Mouse (Mus musculus): ENCODE measurements around the gene Canx. TPM values are rescaled to one million over a fixed set of nuclear protein-coding genes. Genes with fewer than 3 reads are reported as not detected.

Canx gene
- 139 TPM for polyA plus RNA-seq (2012; fragmentation: generic; extraction: Trizol)

- H3K4me2 ChIP-seq (ENCODE audit: low read depth): peak within 1 kb of the TSS; percentile 95
- no peaks in the 10 kb centered on the region for H3K27me3 ChIP-seq (ENCODE audit: control insufficient read depth, insufficient read depth, insufficient read length)
- H3K79me2 ChIP-seq (ENCODE audit: control insufficient read depth, insufficient read depth): peaks cover 47% of the 10 kb centered on the region
- TF ChIP-seq E2F4 (IDR thresholded peaks at IDR 0.05; ENCODE audit: insufficient read depth) (peak; percentile 62), SRF (IDR thresholded peaks at IDR 0.05; ENCODE audit: control insufficient read depth, insufficient read length, low read depth) (no peak), POLR2AphosphoS2 (IDR thresholded peaks at IDR 0.05; ENCODE audit: insufficient read length, low read depth) (peak; percentile 98), CEBPB (IDR thresholded peaks at IDR 0.05; ENCODE audit: insufficient read depth, poor library complexity, severe bottlenecking) (0 out of 2 replicates have a peak, but pooled peaks have one; percentile 13), TCF12 (IDR thresholded peaks at IDR 0.05; ENCODE audit: insufficient read depth, poor library complexity, severe bottlenecking) (no peak), USF1 (IDR thresholded peaks at IDR 0.05; ENCODE audit: low read depth) (peak; percentile 54), POLR2A (IDR thresholded peaks at IDR 0.05; ENCODE audit: insufficient read length, low read depth) (peak; percentile 82), REST (IDR thresholded peaks at IDR 0.05; ENCODE audit: insufficient read depth, insufficient read length) (peak; percentile 39)
- H3ac ChIP-seq (ENCODE audit: control insufficient read depth, insufficient read length): peak within 1 kb of the TSS; percentile 47
- peak within 1 kb of the TSS; percentile 84 for H3K4me3 ChIP-seq
- no peaks in the 10 kb centered on the region for H3K36me3 ChIP-seq (ENCODE audit: control insufficient read depth, insufficient read depth)
Observed at GRCm38 (mm10) chr11:50325496-50326301, at the start of gene Canx. Gene Canx (minus strand): TSS chr11:50325673.

DNA sequence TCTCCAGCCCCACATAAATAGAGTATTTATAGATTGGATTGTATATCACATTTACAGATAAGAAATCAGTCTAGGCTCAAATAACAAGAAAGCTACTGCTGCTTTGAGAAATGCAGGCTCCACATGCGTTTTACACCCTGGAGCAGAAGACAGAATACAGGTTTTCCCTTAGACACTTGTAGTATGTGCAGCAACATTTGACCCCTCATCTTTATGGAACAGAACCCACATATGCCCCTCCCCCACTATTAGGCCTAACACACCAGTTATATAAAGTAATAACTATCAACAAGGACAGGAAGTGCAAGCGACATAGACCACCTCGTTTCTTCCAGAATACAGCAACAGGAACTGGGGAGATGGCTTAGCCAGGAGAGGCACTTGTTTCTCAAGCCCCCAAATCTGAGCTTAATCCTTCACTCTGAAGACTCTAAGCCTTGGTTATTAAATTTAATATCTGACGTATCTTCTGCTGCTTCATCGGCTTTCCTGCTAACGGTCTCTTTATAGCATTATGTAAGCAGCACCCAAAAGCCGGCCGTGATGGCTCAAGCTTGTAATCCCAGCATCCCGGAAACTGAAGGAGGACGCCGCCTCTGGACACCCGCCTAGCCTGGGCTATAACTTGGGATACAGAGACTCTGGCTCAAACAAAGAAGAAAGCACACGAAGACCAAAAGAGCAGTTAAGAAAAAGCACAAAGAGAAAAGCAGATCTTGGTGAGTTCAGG, 49.0 kb upstream of the Canx start:
- no peak overlapping the region for H3K4me3 ChIP-seq
- H3K79me2 ChIP-seq (ENCODE audit: control insufficient read depth, insufficient read depth): peaks cover 16% of the 10 kb centered on the region
- no peak overlapping the region for H3K4me2 ChIP-seq (ENCODE audit: low read depth)
- H3ac ChIP-seq (ENCODE audit: control insufficient read depth, insufficient read length): no peak overlapping the region
- H3K27me3 ChIP-seq (ENCODE audit: control insufficient read depth, insufficient read depth, insufficient read length): no peaks in the 10 kb centered on the region
- no peak for TF ChIP-seq SRF (IDR thresholded peaks at IDR 0.05; ENCODE audit: control insufficient read depth, insufficient read length, low read depth)
- TF ChIP-seq REST (IDR thresholded peaks at IDR 0.05; ENCODE audit: insufficient read depth, insufficient read length): no peak
- TF ChIP-seq MYOG (IDR thresholded peaks at IDR 0.05; ENCODE audit: control insufficient read depth in 1 of 3, insufficient read depth in 1 of 3, insufficient read length in 2 of 3, low read depth in 2 of 3): no peak
- TF ChIP-seq TCF12 (IDR thresholded peaks at IDR 0.05; ENCODE audit: insufficient read depth, poor library complexity, severe bottlenecking): no peak
- no peak for TF ChIP-seq TCF3 (IDR thresholded peaks at IDR 0.05; ENCODE audit: insufficient read length, low read depth)
- peaks cover 5% of the 10 kb centered on the region for H3K36me3 ChIP-seq (ENCODE audit: control insufficient read depth, insufficient read depth)

DNA sequence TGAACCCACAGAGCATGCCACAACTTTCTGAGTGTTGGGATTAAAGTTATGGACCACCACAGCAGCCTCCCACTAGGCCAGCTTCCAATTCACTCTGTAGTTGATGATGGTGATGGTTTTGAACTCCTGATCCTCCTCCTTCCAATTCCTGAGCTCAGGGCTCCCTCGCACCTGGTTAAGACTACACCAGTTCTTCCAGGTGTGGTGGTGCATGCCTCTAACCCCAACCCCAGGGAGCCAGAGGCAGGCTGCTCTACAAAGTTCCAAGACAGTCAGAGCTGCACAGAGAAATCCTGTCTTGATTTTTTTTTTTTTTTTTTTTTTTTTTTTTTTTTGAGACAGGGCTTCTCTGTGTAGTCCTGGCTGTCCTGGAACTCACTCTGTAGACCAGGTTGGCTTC, 48.1 kb upstream of the Canx start:
- no peak overlapping the region for H3K4me2 ChIP-seq (ENCODE audit: low read depth)
- TF ChIP-seq E2F4 (IDR thresholded peaks at IDR 0.05; ENCODE audit: insufficient read depth) (no peak), USF1 (IDR thresholded peaks at IDR 0.05; ENCODE audit: low read depth) (no peak), CEBPB (IDR thresholded peaks at IDR 0.05; ENCODE audit: insufficient read depth, poor library complexity, severe bottlenecking) (no peak), MYOG (IDR thresholded peaks at IDR 0.05; ENCODE audit: control insufficient read depth in 1 of 3, insufficient read depth in 1 of 3, insufficient read length in 2 of 3, low read depth in 2 of 3) (no peak), MAX (IDR thresholded peaks at IDR 0.05; ENCODE audit: low read depth) (no peak), MYOD1 (IDR thresholded peaks at IDR 0.05; ENCODE audit: control insufficient read depth in 1 of 3, insufficient read length in 2 of 3, low read depth in 2 of 3) (no peak), POLR2A (IDR thresholded peaks at IDR 0.05; ENCODE audit: insufficient read length, low read depth) (no peak), TCF12 (IDR thresholded peaks at IDR 0.05; ENCODE audit: insufficient read depth, poor library complexity, severe bottlenecking) (no peak), TCF3 (IDR thresholded peaks at IDR 0.05; ENCODE audit: insufficient read length, low read depth) (no peak), POLR2AphosphoS2 (IDR thresholded peaks at IDR 0.05; ENCODE audit: insufficient read length, low read depth) (no peak), SRF (IDR thresholded peaks at IDR 0.05; ENCODE audit: control insufficient read depth, insufficient read length, low read depth) (no peak), REST (IDR thresholded peaks at IDR 0.05; ENCODE audit: insufficient read depth, insufficient read length) (no peak)
- H3K36me3 ChIP-seq (ENCODE audit: control insufficient read depth, insufficient read depth): no peaks in the 10 kb centered on the region
- peaks cover 7% of the 10 kb centered on the region for H3K79me2 ChIP-seq (ENCODE audit: control insufficient read depth, insufficient read depth)
- no peaks in the 10 kb centered on the region for H3K27me3 ChIP-seq (ENCODE audit: control insufficient read depth, insufficient read depth, insufficient read length)
- no peak overlapping the region for H3K4me3 ChIP-seq
- H3ac ChIP-seq (ENCODE audit: control insufficient read depth, insufficient read length): no peak overlapping the region

DNA sequence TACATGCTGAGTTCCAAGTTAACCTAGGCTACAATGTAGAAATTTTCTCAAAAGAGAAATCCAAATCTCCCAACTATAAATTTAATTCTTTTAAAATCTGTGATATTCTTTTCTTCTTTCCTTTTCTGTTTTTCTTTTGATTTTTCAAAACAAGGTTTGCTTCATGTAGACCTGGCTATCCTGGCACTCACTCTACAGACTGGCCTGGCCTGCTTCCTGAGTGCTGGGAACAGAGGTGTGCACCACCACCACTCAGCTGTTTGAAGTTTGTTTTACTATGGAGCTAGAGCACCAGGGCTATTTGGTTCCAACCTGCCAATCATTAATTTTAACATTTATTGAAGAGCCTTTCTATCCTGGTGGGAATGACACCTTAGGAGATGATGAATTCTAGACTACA, 47.6 kb upstream of the Canx start:
- no peak for TF ChIP-seq REST (IDR thresholded peaks at IDR 0.05; ENCODE audit: insufficient read depth, insufficient read length)
- TF ChIP-seq USF1 (IDR thresholded peaks at IDR 0.05; ENCODE audit: low read depth): no peak
- no peak for TF ChIP-seq MYOG (IDR thresholded peaks at IDR 0.05; ENCODE audit: control insufficient read depth in 1 of 3, insufficient read depth in 1 of 3, insufficient read length in 2 of 3, low read depth in 2 of 3)
- no peak for TF ChIP-seq MAX (IDR thresholded peaks at IDR 0.05; ENCODE audit: low read depth)
- no peak for TF ChIP-seq POLR2AphosphoS2 (IDR thresholded peaks at IDR 0.05; ENCODE audit: insufficient read length, low read depth)
- no peak for TF ChIP-seq MYOD1 (IDR thresholded peaks at IDR 0.05; ENCODE audit: control insufficient read depth in 1 of 3, insufficient read length in 2 of 3, low read depth in 2 of 3)
- no peak for TF ChIP-seq POLR2A (IDR thresholded peaks at IDR 0.05; ENCODE audit: insufficient read length, low read depth)
- no peak for TF ChIP-seq CEBPB (IDR thresholded peaks at IDR 0.05; ENCODE audit: insufficient read depth, poor library complexity, severe bottlenecking)
- no peak for TF ChIP-seq E2F4 (IDR thresholded peaks at IDR 0.05; ENCODE audit: insufficient read depth)
- no peak for TF ChIP-seq SRF (IDR thresholded peaks at IDR 0.05; ENCODE audit: control insufficient read depth, insufficient read length, low read depth)
- no peak for TF ChIP-seq TCF12 (IDR thresholded peaks at IDR 0.05; ENCODE audit: insufficient read depth, poor library complexity, severe bottlenecking)
- no peak for TF ChIP-seq TCF3 (IDR thresholded peaks at IDR 0.05; ENCODE audit: insufficient read length, low read depth)
- Histone ChIP-seq H3K36me3 (ENCODE audit: control insufficient read depth, insufficient read depth) (no peaks in the 10 kb centered on the region), H3K4me3 (no peak overlapping the region), H3ac (ENCODE audit: control insufficient read depth, insufficient read length) (no peak overlapping the region), H3K4me2 (ENCODE audit: low read depth) (no peak overlapping the region), H3K79me2 (ENCODE audit: control insufficient read depth, insufficient read depth) (peaks cover 4% of the 10 kb centered on the region), H3K27me3 (ENCODE audit: control insufficient read depth, insufficient read depth, insufficient read length) (no peaks in the 10 kb centered on the region)
